Mouse (Mus musculus): Measurements from ENCODE around the gene Galnt16.

DNA sequence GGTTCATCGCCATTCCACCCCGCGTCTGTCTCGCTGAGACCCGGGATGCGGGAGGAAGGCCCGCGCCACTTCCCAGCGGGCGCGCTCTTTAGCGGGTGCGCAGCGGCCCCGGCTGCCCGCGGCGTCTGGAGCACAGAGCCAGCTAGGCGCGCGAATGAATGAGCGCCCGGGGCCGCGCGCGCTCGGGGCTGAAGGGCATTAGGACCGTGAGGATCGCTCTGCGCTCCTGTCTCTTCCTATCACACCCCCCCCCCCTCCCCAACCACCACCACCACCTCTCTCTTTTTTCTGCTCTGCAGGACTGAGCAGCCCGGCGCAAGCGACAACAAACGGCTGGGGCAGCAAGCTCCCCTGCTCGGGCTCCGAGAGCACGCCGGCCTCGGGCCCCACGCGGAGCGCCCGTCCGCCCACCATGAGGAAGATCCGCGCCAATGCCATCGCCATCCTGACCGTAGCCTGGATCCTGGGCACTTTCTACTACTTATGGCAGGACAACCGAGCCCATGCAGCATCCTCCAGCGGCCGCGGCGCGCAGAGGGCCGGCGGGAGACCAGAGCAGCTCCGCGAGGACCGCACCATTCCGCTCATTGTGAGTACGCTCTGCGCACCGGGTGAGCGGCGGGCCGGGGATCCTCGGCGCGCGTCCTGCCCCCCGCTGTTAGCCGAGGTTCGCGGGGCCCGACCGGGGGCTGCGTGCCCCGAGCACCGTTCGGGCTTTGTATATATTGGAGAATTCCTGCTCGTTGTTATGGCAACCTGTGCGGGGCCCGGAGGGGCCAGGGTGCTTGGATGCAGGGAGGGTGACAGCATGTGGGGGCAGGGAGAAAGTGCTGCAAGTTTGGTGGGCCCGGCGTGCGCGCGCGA lies 912 bp downstream of the Galnt16 start:
- TF ChIP-seq CTCF (IDR thresholded peaks at IDR 0.05; ENCODE audit: extremely low read depth, insufficient read depth, insufficient read length, insufficient replicate concordance) (no peak), POLR2A (IDR thresholded peaks at IDR 0.05; ENCODE audit: low read depth, low read length) (no peak)

Measured in spleen, adult 2 months (tissue).